Mouse (Mus musculus) heart, embryonic 12.5 days (tissue): Measurements from ENCODE around the gene Prkce. TPM values are rescaled to one million over a fixed set of nuclear protein-coding genes. Genes with fewer than 3 reads are reported as not detected.
A peak's percentile ranks its signal among the peaks of the same experiment; 100 is the strongest.

Experiments used
- ATAC-seq: fragments of 200-750 bp; cut with Nextera tagmentation; 2 replicates; pipeline ENCODE4 v1.8.0; 2017; ENCODE audit warnings: moderate TSS enrichment, moderate library complexity; ENCODE audit not compliant: insufficient number of reproducible peaks, low FRiP score
- H3K27ac ChIP-seq: fragments of 300-500 bp; sonication (generic); 2 replicates; pipeline ENCODE4 v1.5.1; 2016; ENCODE audit warnings: mild to moderate bottlenecking, moderate library complexity; ENCODE audit not compliant: poor library complexity, severe bottlenecking
- H3K27me3 ChIP-seq: fragments of 300-500 bp; sonication (generic); replicated peaks from 2 replicates; pipeline ENCODE4 v1.6.1; 2016; ENCODE audit warnings: mild to moderate bottlenecking, moderate library complexity
- H3K36me3 ChIP-seq: fragments of 300-500 bp; sonication (generic); 2 replicates; pipeline ENCODE4 v1.6.1; 2016; ENCODE audit warnings: mild to moderate bottlenecking, moderate library complexity
- H3K4me1 ChIP-seq: fragments of 300-500 bp; sonication (generic); replicated peaks from 2 replicates; pipeline ENCODE4 v1.6.1; 2016; ENCODE audit warnings: mild to moderate bottlenecking
- H3K4me2 ChIP-seq: fragments of 300-500 bp; sonication (generic); 2 replicates; pipeline ENCODE4 v1.6.1; 2016; ENCODE audit warnings: mild to moderate bottlenecking, moderate library complexity
- H3K4me3 ChIP-seq: fragments of 300-500 bp; sonication (generic); 2 replicates; pipeline ENCODE4 v1.5.1; 2016; ENCODE audit warnings: mild to moderate bottlenecking
- H3K9ac ChIP-seq: fragments of 300-500 bp; sonication (generic); 2 replicates; pipeline ENCODE4 v1.6.1; 2016; ENCODE audit warnings: mild to moderate bottlenecking, moderate library complexity
- H3K9me3 ChIP-seq: fragments of 300-500 bp; sonication (generic); replicated peaks from 2 replicates; pipeline ENCODE4 v1.6.1; 2016; ENCODE audit warnings: mild to moderate bottlenecking, moderate library complexity
- WGBS: fragments of 180-500 bp; shearing (Covaris S2); methylation state at CpG from one replicate; pipeline ENCODE4 v1.1.7; 2016; 5-methylcytosine and 5-hydroxymethylcytosine counted together
- polyA plus RNA-seq: library from polyadenylated mRNA; unstranded; fragments of >200 nt; fragmentation: Nextera tagmentation; extraction: Ambion mirVana; gene quantifications from 2 replicates; pipeline ENCODE4 v1.2.1, GENCODE M21; 2016

Gene Prkce
- polyA plus RNA-seq, 1 experiment from 2014 or later = 12.0 TPM

- no peaks in the 10 kb centered on the region for H3K9me3 ChIP-seq
- H3K4me1 ChIP-seq = peaks cover 29% of the 10 kb centered on the region
- H3K4me2 ChIP-seq = peak overlapping the region; percentile 17; the same call in 1 of the 2 replicates
- H3K4me3 ChIP-seq = no peak overlapping the region
- H3K9ac ChIP-seq = no peak overlapping the region
- no peak overlapping the region for H3K27ac ChIP-seq
- WGBS = 70% methylated on average over 18 of the region's 18 CpGs
- H3K27me3 ChIP-seq = no peaks in the 10 kb centered on the region
- H3K36me3 ChIP-seq = no peaks in the 10 kb centered on the region
- ATAC-seq = no peak
These were observed 372.4 kb downstream of the Prkce start for GRCm38 (mm10) chr17:86539881-86540430.

DNA sequence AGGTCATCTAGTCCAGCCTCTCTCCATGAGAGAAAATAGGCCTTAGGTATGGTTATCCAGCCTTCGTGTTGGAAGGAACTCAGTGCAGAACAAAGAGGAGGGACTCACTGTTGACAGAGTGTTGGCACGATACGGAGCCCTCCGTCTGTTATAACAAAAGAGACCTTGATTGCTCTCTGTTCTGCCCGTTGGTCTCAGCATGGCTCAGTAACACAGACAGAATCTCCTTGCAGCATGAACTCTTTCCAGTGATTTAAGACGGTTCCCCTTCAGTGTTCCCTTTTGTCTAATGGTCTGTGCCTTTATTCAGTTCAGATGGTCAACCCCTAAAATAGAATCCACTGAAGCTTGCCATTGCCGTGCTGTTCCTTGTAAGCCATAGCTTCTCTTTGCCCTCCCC is 378.9 kb downstream of the Prkce start:
- Histone ChIP-seq H3K9ac (no peak overlapping the region), H3K36me3 (0 out of 2 replicates have a peak, but pooled peaks cover 6% of the 10 kb centered on the region), H3K4me3 (no peak overlapping the region), H3K27ac (no peak overlapping the region), H3K9me3 (no peaks in the 10 kb centered on the region), H3K4me2 (no peak overlapping the region), H3K4me1 (0 out of 2 replicates have a peak, but pooled peaks cover 9% of the 10 kb centered on the region), H3K27me3 (no peaks in the 10 kb centered on the region)
- no peak for ATAC-seq
- WGBS = 70% methylated on average over 7 of the region's 7 CpGs

- 85% methylated on average over 10 of the region's 10 CpGs for WGBS
- Histone ChIP-seq H3K36me3 (0 out of 2 replicates have a peak, but pooled peaks cover 6% of the 10 kb centered on the region), H3K4me2 (no peak overlapping the region), H3K9ac (no peak overlapping the region), H3K4me1 (0 out of 2 replicates have a peak, but pooled peaks cover 9% of the 10 kb centered on the region), H3K9me3 (0 out of 2 replicates have a peak, but pooled peaks cover 2% of the 10 kb centered on the region), H3K27me3 (no peaks in the 10 kb centered on the region), H3K4me3 (no peak overlapping the region), H3K27ac (no peak overlapping the region)
- no peak for ATAC-seq
These were observed 381.5 kb downstream of the Prkce start for GRCm38 (mm10) chr17:86549128-86549527.

DNA sequence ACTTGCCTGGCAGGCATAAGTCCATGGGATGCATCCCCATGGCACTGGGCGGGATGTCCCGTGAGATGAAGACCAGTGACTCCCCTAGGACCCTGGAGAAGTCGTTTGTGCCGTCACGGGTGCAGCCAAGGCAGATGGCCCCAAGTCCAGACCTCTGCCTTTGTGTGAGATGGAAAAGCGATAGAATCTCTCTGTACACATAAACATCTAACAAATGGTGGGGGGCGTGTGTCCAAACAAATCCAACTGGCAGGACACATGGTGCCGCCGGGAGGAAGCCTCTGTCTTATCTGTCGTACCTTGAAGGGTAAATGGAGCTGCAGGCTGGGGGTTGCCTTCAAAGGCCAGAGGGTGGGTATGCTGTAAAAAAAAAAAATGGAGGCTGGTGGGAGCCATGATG is 384.0 kb downstream of the Prkce start:
- Histone ChIP-seq H3K27me3 (no peaks in the 10 kb centered on the region), H3K9me3 (0 out of 2 replicates have a peak, but pooled peaks cover 2% of the 10 kb centered on the region), H3K4me1 (0 out of 2 replicates have a peak, but pooled peaks cover 4% of the 10 kb centered on the region), H3K36me3 (0 out of 2 replicates have a peak, but pooled peaks cover 6% of the 10 kb centered on the region), H3K27ac (no peak overlapping the region), H3K4me2 (no peak overlapping the region), H3K4me3 (no peak overlapping the region), H3K9ac (no peak overlapping the region)
- no peak for ATAC-seq
- WGBS = 60% methylated on average over 10 of the region's 10 CpGs

DNA sequence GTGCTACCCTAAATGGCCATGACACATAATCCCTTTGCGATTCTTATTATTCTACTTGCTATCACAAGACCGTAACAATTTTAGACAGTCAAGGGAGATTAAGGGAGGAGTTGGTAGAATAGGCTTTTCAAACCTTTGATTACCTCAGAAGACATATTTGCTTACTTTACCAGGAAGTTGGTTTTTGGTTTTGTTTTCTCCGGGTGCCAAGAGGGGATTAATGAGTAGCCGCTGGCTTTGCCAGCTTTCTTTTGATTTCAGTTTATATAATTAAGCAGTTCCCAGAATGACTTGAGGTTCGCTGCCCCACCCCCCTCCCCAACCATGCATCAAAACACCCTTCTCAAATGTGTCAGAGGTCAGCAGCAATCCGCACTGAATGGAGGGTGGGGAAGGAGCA is 384.4 kb downstream of the Prkce start:
- no peaks in the 10 kb centered on the region for H3K4me1 ChIP-seq
- 88% methylated on average over 6 of the region's 6 CpGs for WGBS
- H3K4me3 ChIP-seq = no peak overlapping the region
- no peak overlapping the region for H3K4me2 ChIP-seq
- H3K27ac ChIP-seq = no peak overlapping the region
- H3K9ac ChIP-seq = no peak overlapping the region
- 0 out of 2 replicates have a peak, but pooled peaks cover 2% of the 10 kb centered on the region for H3K9me3 ChIP-seq
- H3K27me3 ChIP-seq = no peaks in the 10 kb centered on the region
- 0 out of 2 replicates have a peak, but pooled peaks cover 6% of the 10 kb centered on the region for H3K36me3 ChIP-seq
- ATAC-seq = no peak

DNA sequence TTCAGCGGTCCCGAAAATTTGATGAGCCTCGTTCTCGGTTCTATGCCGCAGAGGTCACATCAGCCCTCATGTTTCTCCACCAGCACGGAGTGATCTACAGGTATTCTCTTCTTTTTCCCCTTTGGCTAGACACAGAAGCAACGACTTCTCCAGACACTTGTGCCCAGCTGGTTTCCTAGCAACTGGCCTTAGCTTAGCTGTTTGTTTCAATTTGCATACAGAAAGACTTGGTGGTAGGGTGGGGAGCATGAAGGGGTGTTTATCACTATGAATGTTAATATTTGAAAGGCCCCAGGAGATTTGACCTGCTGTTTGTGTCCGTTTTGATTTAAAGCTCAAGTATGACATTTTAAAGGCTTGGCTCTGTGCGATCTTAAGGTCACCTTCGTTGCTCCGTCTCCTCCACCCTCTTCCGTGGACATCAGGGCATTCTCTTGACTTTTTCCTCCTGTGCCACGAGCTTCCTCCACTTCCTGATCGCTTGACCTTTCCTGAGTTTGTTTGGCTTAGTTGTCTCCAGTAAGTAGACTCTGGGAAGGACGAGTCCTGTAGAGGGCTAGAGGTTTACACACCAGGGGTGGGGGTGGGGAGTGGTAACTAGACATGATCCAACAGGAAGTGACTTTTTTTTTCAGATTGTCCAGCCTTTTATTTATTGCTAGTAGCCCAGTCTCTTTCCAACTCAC is 391.8 kb downstream of the Prkce start:
- Histone ChIP-seq H3K9ac (no peak overlapping the region), H3K36me3 (peaks cover 14% of the 10 kb centered on the region), H3K27ac (no peak overlapping the region), H3K9me3 (no peaks in the 10 kb centered on the region), H3K4me1 (peaks cover 10% of the 10 kb centered on the region), H3K27me3 (no peaks in the 10 kb centered on the region), H3K4me3 (no peak overlapping the region), H3K4me2 (no peak overlapping the region)
- WGBS = 70% methylated on average over 15 of the region's 15 CpGs
- no peak for ATAC-seq

DNA sequence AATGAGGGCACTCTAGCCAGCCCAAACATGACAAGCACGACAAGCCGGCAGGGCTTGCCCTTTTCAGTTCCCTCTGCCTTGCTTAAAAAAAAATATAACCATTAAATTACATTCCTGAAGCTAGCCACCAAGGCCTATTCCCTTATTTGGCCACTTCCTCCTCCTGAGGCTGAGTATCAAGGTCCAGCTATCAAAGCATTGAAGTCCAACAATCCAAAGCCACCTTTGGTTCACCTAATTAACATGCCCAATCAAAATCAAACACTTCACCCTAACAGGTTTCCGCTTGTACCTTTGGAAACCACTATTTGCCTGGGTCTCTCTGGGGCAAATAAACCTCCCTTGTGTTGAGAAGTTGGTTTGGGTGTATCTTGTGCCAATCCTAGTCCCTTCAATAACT is 392.9 kb downstream of the Prkce start:
- peaks cover 14% of the 10 kb centered on the region for H3K36me3 ChIP-seq
- no peak overlapping the region for H3K4me2 ChIP-seq
- no peak for ATAC-seq
- no peak overlapping the region for H3K9ac ChIP-seq
- no peak overlapping the region for H3K27ac ChIP-seq
- no peaks in the 10 kb centered on the region for H3K27me3 ChIP-seq
- no peak overlapping the region for H3K4me3 ChIP-seq
- peaks cover 10% of the 10 kb centered on the region for H3K4me1 ChIP-seq
- 85% methylated on average over 3 of the region's 3 CpGs for WGBS
- H3K9me3 ChIP-seq = no peaks in the 10 kb centered on the region

GRCm38 (mm10) chr17:86570491-86570890 is 402.9 kb downstream of the Prkce start:
- H3K36me3 ChIP-seq = no peaks in the 10 kb centered on the region
- no peak for ATAC-seq

GRCm38 (mm10) chr17:86571266-86571665 is 403.7 kb downstream of the Prkce start:
- H3K9me3 ChIP-seq = no peaks in the 10 kb centered on the region
- 87% methylated on average over 3 of the region's 3 CpGs for WGBS
- no peak overlapping the region for H3K9ac ChIP-seq
- no peak overlapping the region for H3K27ac ChIP-seq
- H3K36me3 ChIP-seq = no peaks in the 10 kb centered on the region
- no peak overlapping the region for H3K4me2 ChIP-seq
- no peak for ATAC-seq
- no peak overlapping the region for H3K4me3 ChIP-seq
- H3K4me1 ChIP-seq = no peaks in the 10 kb centered on the region
- no peaks in the 10 kb centered on the region for H3K27me3 ChIP-seq

More at GRCm38 (mm10) chr17:86570491-86570890, 402.9 kb downstream of the Prkce start:
- WGBS = 83% methylated on average over 5 of the region's 5 CpGs
- no peaks in the 10 kb centered on the region for H3K4me1 ChIP-seq
- no peak overlapping the region for H3K4me3 ChIP-seq
- no peak overlapping the region for H3K27ac ChIP-seq
- H3K9me3 ChIP-seq = no peaks in the 10 kb centered on the region
- no peak overlapping the region for H3K9ac ChIP-seq
- no peak overlapping the region for H3K4me2 ChIP-seq
- H3K27me3 ChIP-seq = no peaks in the 10 kb centered on the region

DNA sequence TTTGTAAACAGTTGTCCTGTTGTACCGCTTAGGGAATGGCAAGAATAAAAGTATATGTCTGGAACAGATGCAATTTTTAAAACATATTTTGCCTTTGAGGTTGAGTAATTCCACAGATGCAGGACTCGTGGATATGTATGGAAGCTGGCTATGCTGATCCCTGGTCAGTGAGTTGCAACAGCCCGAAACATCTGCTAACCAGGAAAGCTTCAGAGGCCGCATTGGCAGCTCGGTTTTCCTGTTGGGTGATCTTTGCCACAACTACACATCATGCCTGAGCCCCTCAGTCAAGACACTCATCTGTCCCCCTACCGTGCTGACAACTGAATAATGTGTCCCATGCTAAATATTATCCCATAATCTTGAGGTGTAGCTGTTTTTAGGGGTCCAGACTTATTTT is 404.6 kb downstream of the Prkce start:
- ATAC-seq = no peak
- Histone ChIP-seq H3K4me1 (no peaks in the 10 kb centered on the region), H3K36me3 (no peaks in the 10 kb centered on the region), H3K27ac (no peak overlapping the region), H3K4me2 (no peak overlapping the region), H3K27me3 (no peaks in the 10 kb centered on the region), H3K9ac (no peak overlapping the region), H3K4me3 (no peak overlapping the region), H3K9me3 (no peaks in the 10 kb centered on the region)
- 80% methylated on average over 6 of the region's 6 CpGs for WGBS

DNA sequence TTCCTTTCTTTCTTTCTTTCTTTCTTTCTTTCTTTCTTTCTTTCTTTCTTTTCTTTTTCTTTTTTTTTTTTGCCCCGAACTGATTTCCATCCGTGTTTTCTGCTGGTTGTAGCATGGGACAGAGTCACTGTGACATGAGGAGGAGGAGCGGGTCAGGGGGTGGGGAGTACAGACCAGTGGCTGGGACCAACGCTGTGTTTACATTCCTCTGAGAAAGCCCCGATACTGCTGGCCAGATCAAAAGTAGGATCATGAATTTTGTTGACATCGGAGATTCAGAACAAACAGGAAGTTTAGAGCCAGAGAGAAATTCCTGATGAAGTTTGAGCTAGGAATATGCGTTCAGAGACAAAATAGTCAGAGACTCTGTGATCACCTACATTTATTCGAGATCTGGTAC is 405.0 kb downstream of the Prkce start:
- no peaks in the 10 kb centered on the region for H3K27me3 ChIP-seq
- H3K9ac ChIP-seq = no peak overlapping the region
- no peaks in the 10 kb centered on the region for H3K9me3 ChIP-seq
- H3K4me1 ChIP-seq = no peaks in the 10 kb centered on the region
- no peak for ATAC-seq
- no peak overlapping the region for H3K27ac ChIP-seq
- H3K4me3 ChIP-seq = no peak overlapping the region
- WGBS = 59% methylated on average over 8 of the region's 8 CpGs
- H3K36me3 ChIP-seq = no peaks in the 10 kb centered on the region
- no peak overlapping the region for H3K4me2 ChIP-seq
